Mouse (Mus musculus) midbrain, embryonic 14.5 days (tissue): ENCODE measurements around the gene Dlgap4. TPM values are rescaled to one million over a fixed set of nuclear protein-coding genes. Genes with fewer than 3 reads are reported as not detected.

Experiments used
- ATAC-seq: fragments of 200-750 bp; cut with Nextera tagmentation; 2 replicates; pipeline ENCODE4 v1.8.0; 2017; ENCODE audit warnings: moderate number of reproducible peaks, moderate library complexity; ENCODE audit not compliant: low FRiP score, low TSS enrichment
- DNase-seq: peaks from one replicate; pipeline ENCODE4 v3.0.0-alpha.2; 2015
- H3K27ac ChIP-seq: fragments of 300-500 bp; sonication (generic); replicated peaks from 2 replicates; pipeline ENCODE4 v1.5.1; 2014; ENCODE audit warnings: mild to moderate bottlenecking, low read depth, low read length, moderate library complexity
- H3K27me3 ChIP-seq: fragments of 300-500 bp; sonication (generic); 2 replicates; pipeline ENCODE4 v1.6.1; 2014; ENCODE audit warnings: low read length, control low read depth, mixed read lengths; ENCODE audit not compliant: control insufficient read depth, insufficient read depth
- H3K36me3 ChIP-seq: fragments of 300-500 bp; sonication (generic); 2 replicates; pipeline ENCODE4 v1.6.1; 2014; ENCODE audit warnings: low read length, control low read depth; ENCODE audit not compliant: control insufficient read depth, insufficient read depth
- H3K4me1 ChIP-seq: fragments of 300-500 bp; sonication (generic); 2 replicates; pipeline ENCODE4 v1.6.1; 2014; ENCODE audit warnings: mild to moderate bottlenecking, antibody characterized with exemption, low read length, control low read depth; ENCODE audit not compliant: control insufficient read depth, insufficient read depth
- H3K4me2 ChIP-seq: fragments of 300-500 bp; sonication (generic); 2 replicates; pipeline ENCODE4 v1.6.1; 2014; ENCODE audit warnings: mild to moderate bottlenecking, low read length, moderate library complexity
- H3K4me3 ChIP-seq: fragments of 300-500 bp; sonication (generic); replicated peaks from 2 replicates; pipeline ENCODE4 v1.5.1; 2014; ENCODE audit warnings: low read depth, low read length
- H3K9ac ChIP-seq: fragments of 300-500 bp; sonication (generic); replicated peaks from 2 replicates; pipeline ENCODE4 v1.6.1; 2014; ENCODE audit warnings: mild to moderate bottlenecking, low read length, moderate library complexity
- H3K9me3 ChIP-seq: fragments of 300-500 bp; sonication (generic); 2 replicates; pipeline ENCODE4 v1.6.1; 2016; ENCODE audit warnings: low read length, control low read depth, mixed read lengths; ENCODE audit not compliant: control insufficient read depth
- WGBS: fragments of 180-500 bp; shearing (Covaris S2); extraction: QIAGEN DNeasy Blood & Tissue Kit; methylation state at CpG from one replicate; pipeline ENCODE4 v1.1.7; 2014; 5-methylcytosine and 5-hydroxymethylcytosine counted together
- polyA plus RNA-seq: library from polyadenylated mRNA; unstranded; fragments of >200 nt; fragmentation: Nextera tagmentation; extraction: Ambion mirVana; gene quantifications from 2 replicates; pipeline ENCODE4 v1.2.1, GENCODE M21; 2014

Gene Dlgap4
- polyA plus RNA-seq, 1 experiment from 2014 or later = 272 TPM

- H3K4me1 ChIP-seq = peaks cover 10% of the 10 kb centered on the region
- H3K9me3 ChIP-seq = no peaks in the 10 kb centered on the region
- H3K36me3 ChIP-seq = no peaks in the 10 kb centered on the region
- H3K4me3 ChIP-seq = no peak overlapping the region
- DNase-seq (no peak), ATAC-seq (no peak)
- H3K27ac ChIP-seq = no peak overlapping the region
- H3K9ac ChIP-seq = no peak overlapping the region
- H3K4me2 ChIP-seq = no peak overlapping the region
- no peaks in the 10 kb centered on the region for H3K27me3 ChIP-seq
- 73% methylated on average over 7 of the region's 7 CpGs for WGBS
Measured at GRCm38 (mm10) chr2:156777326-156778004, 164.0 kb downstream of the Dlgap4 start.

GRCm38 (mm10) chr2:156778571-156778970, 165.1 kb downstream of the Dlgap4 start:
- Histone ChIP-seq H3K27me3 (no peaks in the 10 kb centered on the region), H3K4me2 (no peak overlapping the region), H3K9ac (no peak overlapping the region), H3K4me1 (peaks cover 10% of the 10 kb centered on the region), H3K36me3 (no peaks in the 10 kb centered on the region), H3K27ac (no peak overlapping the region), H3K4me3 (no peak overlapping the region), H3K9me3 (no peaks in the 10 kb centered on the region)
- DNase-seq (no peak), ATAC-seq (no peak)
- 89% methylated on average over 8 of the region's 8 CpGs for WGBS

- no peak overlapping the region for H3K4me2 ChIP-seq
- WGBS = 80% methylated on average over 5 of the region's 5 CpGs
- H3K9ac ChIP-seq = no peak overlapping the region
Measured at GRCm38 (mm10) chr2:156779036-156779435, 165.5 kb downstream of the Dlgap4 start.

GRCm38 (mm10) chr2:156779488-156779887, 166.0 kb downstream of the Dlgap4 start:
- Histone ChIP-seq H3K4me3 (no peak overlapping the region), H3K9me3 (no peaks in the 10 kb centered on the region), H3K27me3 (no peaks in the 10 kb centered on the region), H3K4me1 (peaks cover 10% of the 10 kb centered on the region), H3K36me3 (no peaks in the 10 kb centered on the region), H3K9ac (no peak overlapping the region), H3K27ac (no peak overlapping the region), H3K4me2 (no peak overlapping the region)
- WGBS = 56% methylated on average over 2 of the region's 2 CpGs
- DNase-seq = no peak
- ATAC-seq = no peak

More at GRCm38 (mm10) chr2:156779036-156779435, 165.5 kb downstream of the Dlgap4 start:
- Histone ChIP-seq H3K27ac (no peak overlapping the region), H3K4me1 (peaks cover 10% of the 10 kb centered on the region), H3K36me3 (no peaks in the 10 kb centered on the region), H3K27me3 (no peaks in the 10 kb centered on the region), H3K9me3 (no peaks in the 10 kb centered on the region), H3K4me3 (no peak overlapping the region)
- ATAC-seq = no peak
- no peak for DNase-seq

- Histone ChIP-seq H3K4me3 (no peak overlapping the region), H3K9me3 (no peaks in the 10 kb centered on the region), H3K4me2 (no peak overlapping the region), H3K36me3 (no peaks in the 10 kb centered on the region), H3K4me1 (peaks cover 7% of the 10 kb centered on the region), H3K27me3 (no peaks in the 10 kb centered on the region), H3K27ac (no peak overlapping the region), H3K9ac (no peak overlapping the region)
- ATAC-seq (no peak), DNase-seq (no peak)
- WGBS = 76% methylated on average over 9 of the region's 9 CpGs
Measured at GRCm38 (mm10) chr2:156780129-156780528, 166.6 kb downstream of the Dlgap4 start.

GRCm38 (mm10) chr2:156780752-156781151, 167.2 kb downstream of the Dlgap4 start:
- WGBS = 16% methylated on average over 17 of the region's 17 CpGs
- H3K4me2 ChIP-seq = no peak overlapping the region

GRCm38 (mm10) chr2:156781281-156781680, 167.8 kb downstream of the Dlgap4 start:
- no peaks in the 10 kb centered on the region for H3K4me1 ChIP-seq
- ATAC-seq = no peak
- no peak overlapping the region for H3K9ac ChIP-seq
- H3K27ac ChIP-seq = no peak overlapping the region
- no peak overlapping the region for H3K4me2 ChIP-seq
- no peaks in the 10 kb centered on the region for H3K27me3 ChIP-seq
- no peak overlapping the region for H3K4me3 ChIP-seq
- WGBS = 70% methylated on average over 4 of the region's 4 CpGs
- no peaks in the 10 kb centered on the region; the same call in 1 of the 2 replicates for H3K9me3 ChIP-seq
- DNase-seq = no peak
- H3K36me3 ChIP-seq = no peaks in the 10 kb centered on the region

More at GRCm38 (mm10) chr2:156780752-156781151, 167.2 kb downstream of the Dlgap4 start:
- DNase-seq (peak; percentile 56), ATAC-seq (0 out of 2 replicates have a peak, but pooled peaks have one; percentile 11)
- no peak overlapping the region for H3K4me3 ChIP-seq
- H3K4me1 ChIP-seq = peaks cover under 1% of the 10 kb centered on the region
- no peaks in the 10 kb centered on the region for H3K27me3 ChIP-seq
- H3K9ac ChIP-seq = no peak overlapping the region
- H3K36me3 ChIP-seq = no peaks in the 10 kb centered on the region
- H3K9me3 ChIP-seq = no peaks in the 10 kb centered on the region; the same call in 1 of the 2 replicates
- no peak overlapping the region for H3K27ac ChIP-seq

- Histone ChIP-seq H3K27ac (no peak overlapping the region), H3K9me3 (no peaks in the 10 kb centered on the region; the same call in 1 of the 2 replicates), H3K36me3 (no peaks in the 10 kb centered on the region), H3K9ac (no peak overlapping the region), H3K4me3 (no peak overlapping the region), H3K4me1 (no peaks in the 10 kb centered on the region), H3K27me3 (no peaks in the 10 kb centered on the region), H3K4me2 (no peak overlapping the region)
- WGBS = 65% methylated on average over 4 of the region's 4 CpGs
- DNase-seq (no peak), ATAC-seq (no peak)
Measured at GRCm38 (mm10) chr2:156781836-156782480, 168.5 kb downstream of the Dlgap4 start.
